Mouse (Mus musculus): ENCODE data around the gene Myh7. TPM values are rescaled to one million over a fixed set of nuclear protein-coding genes. Genes with fewer than 3 reads are reported as not detected.
A peak's percentile ranks its signal among the peaks of the same experiment; 100 is the strongest.

Gene Myh7
- polyA plus RNA-seq, 1 experiment from 2014 or later = 4.9 TPM

GRCm38 (mm10) chr14:55015767-55016111, 21.3 kb upstream of the Myh7 start:
- H3K36me3 ChIP-seq = peaks cover 22% of the 10 kb centered on the region
- peak overlapping the region; percentile 73 for H3K9ac ChIP-seq
- H3K27me3 ChIP-seq = no peaks in the 10 kb centered on the region
- no peaks in the 10 kb centered on the region for H3K9me3 ChIP-seq (replicated peaks)
- H3K4me2 ChIP-seq (replicated peaks) = peak overlapping the region; percentile 85
- under 1% methylated on average over 17 of the region's 17 CpGs for WGBS
- H3K4me1 ChIP-seq = peaks cover 2% of the 10 kb centered on the region; the same call in 1 of the 2 replicates
- peak overlapping the region; percentile 62 for H3K27ac ChIP-seq
- ATAC-seq (ENCODE audit: low FRiP score) = no peak; the same call in 1 of the 2 replicates
- H3K4me3 ChIP-seq = peak overlapping the region; percentile 72

- no peaks in the 10 kb centered on the region for H3K9me3 ChIP-seq (replicated peaks)
- peak within 1 kb of the TSS; percentile 92 for H3K27ac ChIP-seq
- H3K4me1 ChIP-seq = peaks cover 2% of the 10 kb centered on the region; the same call in 1 of the 2 replicates
- peak within 1 kb of the TSS; percentile 73 for H3K9ac ChIP-seq
- H3K4me3 ChIP-seq = peak within 1 kb of the TSS; percentile 72
- no peaks in the 10 kb centered on the region for H3K27me3 ChIP-seq
- H3K36me3 ChIP-seq = peaks cover 16% of the 10 kb centered on the region
- ATAC-seq (ENCODE audit: low FRiP score) = peak; percentile 97
- peak within 1 kb of the TSS; percentile 85 for H3K4me2 ChIP-seq (replicated peaks)
- under 1% methylated on average over 36 of the region's 36 CpGs for WGBS
Observed at GRCm38 (mm10) chr14:55014991-55015766, 20.8 kb upstream of the Myh7 start, which contains the start of gene Ngdn. Gene Ngdn, plus strand, starts transcription at chr14:55015454.

GRCm38 (mm10) chr14:55014591-55014990, 20.2 kb upstream of the Myh7 start:
- peaks cover 14% of the 10 kb centered on the region for H3K36me3 ChIP-seq
- peak overlapping the region; percentile 47 for H3K4me3 ChIP-seq
- WGBS = 1% methylated on average over 27 of the region's 27 CpGs
- ATAC-seq (ENCODE audit: low FRiP score) = no peak; the same call in 1 of the 2 replicates
- H3K4me1 ChIP-seq = peaks cover 2% of the 10 kb centered on the region; the same call in 1 of the 2 replicates
- H3K4me2 ChIP-seq (replicated peaks) = peak overlapping the region; percentile 65
- H3K9ac ChIP-seq = peak overlapping the region; percentile 73
- H3K27me3 ChIP-seq = no peaks in the 10 kb centered on the region
- H3K9me3 ChIP-seq (replicated peaks) = no peaks in the 10 kb centered on the region
- H3K27ac ChIP-seq = peak overlapping the region; percentile 92

- no peak overlapping the region for H3K4me3 ChIP-seq
- no peaks in the 10 kb centered on the region for H3K9me3 ChIP-seq (replicated peaks)
- H3K4me2 ChIP-seq (replicated peaks) = no peak overlapping the region
- H3K27me3 ChIP-seq = no peaks in the 10 kb centered on the region
- peaks cover 2% of the 10 kb centered on the region; the same call in 1 of the 2 replicates for H3K4me1 ChIP-seq
- H3K27ac ChIP-seq = no peak overlapping the region
- no peak for ATAC-seq (ENCODE audit: low FRiP score)
- WGBS = 62% methylated on average over 4 of the region's 4 CpGs
- H3K36me3 ChIP-seq = no peaks in the 10 kb centered on the region
- no peak overlapping the region for H3K9ac ChIP-seq
Observed at GRCm38 (mm10) chr14:55011116-55011515, 16.7 kb upstream of the Myh7 start.

- Histone ChIP-seq H3K4me3 (no peak overlapping the region), H3K27ac (no peak overlapping the region), H3K27me3 (no peaks in the 10 kb centered on the region), H3K4me1 (peaks cover 3% of the 10 kb centered on the region; the same call in 1 of the 2 replicates), H3K9me3 (replicated peaks) (no peaks in the 10 kb centered on the region), H3K36me3 (no peaks in the 10 kb centered on the region), H3K9ac (no peak overlapping the region), H3K4me2 (replicated peaks) (no peak overlapping the region)
- 78% methylated on average over 8 of the region's 8 CpGs for WGBS
- no peak for ATAC-seq (ENCODE audit: low FRiP score)
Observed at GRCm38 (mm10) chr14:55008417-55008816, 14.0 kb upstream of the Myh7 start.

- no peaks in the 10 kb centered on the region for H3K36me3 ChIP-seq
- no peak for ATAC-seq (ENCODE audit: low FRiP score)
- H3K4me1 ChIP-seq = peaks cover 3% of the 10 kb centered on the region; the same call in 1 of the 2 replicates
- H3K9ac ChIP-seq = no peak overlapping the region
- no peak overlapping the region for H3K4me2 ChIP-seq (replicated peaks)
- no peak overlapping the region for H3K27ac ChIP-seq
- no peaks in the 10 kb centered on the region for H3K27me3 ChIP-seq
- H3K9me3 ChIP-seq (replicated peaks) = no peaks in the 10 kb centered on the region
- 89% methylated on average over 9 of the region's 9 CpGs for WGBS
- no peak overlapping the region for H3K4me3 ChIP-seq
Observed at GRCm38 (mm10) chr14:55007120-55007908, 12.9 kb upstream of the Myh7 start.

- Histone ChIP-seq H3K4me1 (peaks cover 3% of the 10 kb centered on the region; the same call in 1 of the 2 replicates), H3K9ac (no peak overlapping the region), H3K9me3 (replicated peaks) (no peaks in the 10 kb centered on the region), H3K36me3 (no peaks in the 10 kb centered on the region), H3K4me2 (replicated peaks) (no peak overlapping the region), H3K4me3 (no peak overlapping the region), H3K27me3 (no peaks in the 10 kb centered on the region), H3K27ac (no peak overlapping the region)
- 72% methylated on average over 3 of the region's 3 CpGs for WGBS
- ATAC-seq (ENCODE audit: low FRiP score) = no peak
Observed at GRCm38 (mm10) chr14:55006541-55006940, 12.1 kb upstream of the Myh7 start.

GRCm38 (mm10) chr14:55005967-55006366, 11.5 kb upstream of the Myh7 start:
- Histone ChIP-seq H3K9ac (no peak overlapping the region), H3K27me3 (no peaks in the 10 kb centered on the region), H3K4me2 (replicated peaks) (no peak overlapping the region), H3K4me1 (peaks cover 3% of the 10 kb centered on the region; the same call in 1 of the 2 replicates), H3K4me3 (no peak overlapping the region), H3K9me3 (replicated peaks) (no peaks in the 10 kb centered on the region), H3K36me3 (no peaks in the 10 kb centered on the region), H3K27ac (no peak overlapping the region)
- no peak for ATAC-seq (ENCODE audit: low FRiP score)
- 87% methylated on average over 8 of the region's 8 CpGs for WGBS

- no peak overlapping the region for H3K4me2 ChIP-seq (replicated peaks)
- H3K27me3 ChIP-seq = no peaks in the 10 kb centered on the region
- H3K4me1 ChIP-seq = peaks cover 3% of the 10 kb centered on the region; the same call in 1 of the 2 replicates
- no peak overlapping the region for H3K9ac ChIP-seq
- ATAC-seq (ENCODE audit: low FRiP score) = no peak
- H3K36me3 ChIP-seq = no peaks in the 10 kb centered on the region
- no peaks in the 10 kb centered on the region for H3K9me3 ChIP-seq (replicated peaks)
- 83% methylated on average over 2 of the region's 2 CpGs for WGBS
- H3K27ac ChIP-seq = no peak overlapping the region
- no peak overlapping the region for H3K4me3 ChIP-seq
Observed at GRCm38 (mm10) chr14:55005506-55005905, 11.1 kb upstream of the Myh7 start.

GRCm38 (mm10) chr14:55003878-55004855, 9.7 kb upstream of the Myh7 start:
- Histone ChIP-seq H3K36me3 (no peaks in the 10 kb centered on the region), H3K4me2 (replicated peaks) (no peak overlapping the region), H3K27me3 (no peaks in the 10 kb centered on the region), H3K4me3 (no peak overlapping the region), H3K4me1 (peaks cover 3% of the 10 kb centered on the region; the same call in 1 of the 2 replicates), H3K9ac (no peak overlapping the region), H3K27ac (no peak overlapping the region), H3K9me3 (replicated peaks) (no peaks in the 10 kb centered on the region)
- no peak for ATAC-seq (ENCODE audit: low FRiP score)
- 81% methylated on average over 18 of the region's 18 CpGs for WGBS

- H3K9ac ChIP-seq = no peak overlapping the region
- no peak overlapping the region for H3K4me2 ChIP-seq (replicated peaks)
- H3K36me3 ChIP-seq = no peaks in the 10 kb centered on the region
- H3K27me3 ChIP-seq = no peaks in the 10 kb centered on the region
- peaks cover 3% of the 10 kb centered on the region; the same call in 1 of the 2 replicates for H3K4me1 ChIP-seq
- 73% methylated on average over 7 of the region's 7 CpGs for WGBS
- H3K4me3 ChIP-seq = no peak overlapping the region
- H3K27ac ChIP-seq = no peak overlapping the region
- H3K9me3 ChIP-seq (replicated peaks) = no peaks in the 10 kb centered on the region
- no peak for ATAC-seq (ENCODE audit: low FRiP score)
Observed at GRCm38 (mm10) chr14:55002687-55003120, 8.3 kb upstream of the Myh7 start.
